Mouse (Mus musculus) G1E (cell line): Measurements from ENCODE around the gene Gnat1.

Source experiments
- CTCF ChIP-seq: IDR thresholded peaks from 2 replicates; pipeline ENCODE4 v1.5.1; 2012; ENCODE audit warnings: low read depth, low read length, inconsistent platforms, mixed read lengths
- TAL1 ChIP-seq: conservative IDR thresholded peaks from 2 replicates; pipeline ENCODE4 v1.6.1; 2012; ENCODE audit warnings: low read depth, low read length, inconsistent platforms, mixed read lengths

DNA sequence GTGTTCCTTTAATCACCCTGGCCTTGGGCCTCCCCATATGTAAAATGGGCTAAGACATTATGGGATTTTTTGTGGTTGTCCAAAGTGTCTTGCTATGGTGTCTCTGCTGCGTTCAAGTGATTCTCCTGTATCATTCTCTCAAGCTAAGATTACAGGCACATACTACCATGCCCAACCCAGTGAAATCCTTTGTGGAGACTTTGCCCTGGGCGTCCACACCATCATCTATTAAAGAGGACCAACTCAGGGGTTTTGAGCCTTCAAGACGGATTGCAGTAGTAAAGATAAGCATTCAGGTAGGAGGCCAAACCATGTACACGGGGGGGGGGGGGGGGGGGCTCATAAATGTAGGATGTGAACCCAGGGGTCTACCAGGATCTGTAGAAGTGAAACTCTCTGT lies 24.9 kb downstream of the Gnat1 start:
- TF ChIP-seq CTCF (no peak), TAL1 (no peak)
